Mouse (Mus musculus) T-cell, adult 2 months (primary cell): ENCODE data around the gene Parp11.
A peak's percentile ranks its signal among the peaks of the same experiment; 100 is the strongest.
"Not testable (repeated sequence)": the region's sequence is repeated elsewhere in the genome, so short reads cannot be mapped to it uniquely, and the experiment has no call there.

Experiments
- DNase-seq: peaks from one replicate; pipeline ENCODE4 v3.0.0; 2022; ENCODE audit warnings: low spot score

Parp11 gene

GRCm38 (mm10) chr6:127496841-127497656, 50.4 kb downstream of the Parp11 start:
- DNase-seq, result no peak

DNA sequence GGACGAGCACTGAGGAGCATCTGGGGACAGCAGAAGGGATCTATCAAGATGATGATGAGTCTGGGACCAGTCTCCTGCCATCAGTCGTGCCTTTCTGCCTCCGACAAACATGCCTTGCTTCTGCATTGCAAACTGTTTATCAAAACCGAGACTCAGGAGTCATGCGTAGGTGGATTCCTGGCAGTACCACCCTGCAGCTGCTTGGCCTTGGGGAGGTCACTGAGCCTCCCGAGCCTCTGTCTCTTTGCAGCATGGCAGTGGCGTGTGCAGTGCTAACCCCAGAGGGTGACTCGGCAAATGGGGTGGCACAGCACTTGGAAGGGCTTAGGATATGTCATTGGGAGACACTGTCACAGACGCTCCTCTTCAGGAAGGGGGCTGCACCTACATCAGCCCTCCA, 53.5 kb downstream of the Parp11 start:
- DNase-seq, result no peak

DNA sequence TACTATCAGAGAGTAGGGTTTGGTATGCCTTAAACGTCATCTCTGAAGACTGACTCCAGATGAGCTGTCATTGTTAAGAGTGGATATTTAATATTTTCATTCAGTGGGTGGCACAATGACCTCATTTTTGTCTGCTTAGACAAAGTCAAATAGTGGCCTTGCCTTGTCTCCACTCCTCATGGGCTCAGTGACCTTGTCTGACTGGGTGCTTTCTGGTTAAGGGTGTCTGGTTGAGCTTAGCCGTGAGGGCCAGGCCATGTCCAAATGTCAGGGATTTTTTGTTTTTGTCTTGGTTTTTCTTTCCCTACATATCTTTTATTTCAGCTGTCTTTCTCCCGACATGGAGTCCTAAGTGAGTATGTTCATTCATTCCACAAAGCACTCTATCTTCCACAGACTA, 54.2 kb downstream of the Parp11 start:
- DNase-seq, result no peak

DNA sequence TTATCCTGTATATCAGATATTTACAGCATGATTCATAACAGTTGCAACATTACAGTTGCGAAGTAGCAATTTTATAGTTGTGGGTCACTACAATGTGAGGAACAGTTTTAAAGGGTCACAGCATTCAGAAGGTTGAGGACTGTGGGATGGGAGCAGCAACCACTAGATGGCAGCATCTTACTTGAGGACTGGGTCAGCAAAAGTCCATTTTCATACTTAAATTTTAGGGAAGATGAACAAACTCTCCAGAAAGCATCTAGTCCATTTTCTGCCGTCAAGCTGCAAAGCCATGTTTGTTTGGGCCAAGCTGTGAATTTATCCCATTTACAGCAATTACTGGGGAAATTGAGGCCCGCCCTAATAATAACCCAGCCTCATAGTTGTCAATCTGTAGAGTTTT, 55.9 kb downstream of the Parp11 start:
- DNase-seq, result peak; percentile 10

DNA sequence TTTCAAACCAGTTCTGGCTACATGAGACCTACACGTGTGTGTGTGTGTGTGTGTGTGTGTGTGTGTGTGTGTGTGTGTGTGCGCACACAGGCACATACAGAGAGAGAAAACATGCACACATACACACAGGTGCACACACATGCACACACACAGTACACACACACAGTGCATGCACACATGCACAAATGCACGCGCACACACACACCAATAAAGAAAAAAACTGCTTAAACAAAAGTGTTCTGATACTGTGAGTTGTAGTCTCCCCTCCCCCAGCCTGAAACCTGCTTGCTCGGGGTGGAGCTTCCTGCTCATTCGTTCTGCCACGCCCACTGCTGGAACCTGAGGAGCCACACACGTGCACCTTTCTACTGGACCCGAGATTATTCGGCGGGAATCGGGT, 67.1 kb downstream of the Parp11 start:
- DNase-seq, result not testable (repeated sequence)

DNA sequence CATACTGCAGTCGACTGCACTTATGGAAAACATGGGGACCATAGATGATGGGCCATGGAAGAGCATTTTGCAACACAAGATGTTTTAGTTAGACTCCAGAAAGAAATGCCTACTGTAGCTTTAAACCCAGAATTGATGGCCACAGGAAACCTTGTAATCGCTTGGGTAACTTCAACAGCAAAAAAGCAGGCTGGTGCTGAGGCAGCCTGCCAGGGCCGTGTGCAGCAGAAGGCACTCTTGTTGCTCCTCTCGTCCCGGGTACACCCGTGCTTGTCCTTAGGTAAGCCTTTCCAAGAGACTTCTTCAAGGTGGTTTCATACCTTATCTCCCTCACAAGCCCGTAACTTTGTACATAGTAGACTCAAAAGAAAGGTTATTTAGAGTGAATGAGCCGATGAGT, 74.5 kb downstream of the Parp11 start:
- DNase-seq, result no peak

- DNase-seq, result no peak
Measured at GRCm38 (mm10) chr6:127522326-127522725, 75.7 kb downstream of the Parp11 start.

- peak; percentile 46 for DNase-seq
Measured at GRCm38 (mm10) chr6:127524442-127524841, 77.8 kb downstream of the Parp11 start.

DNA sequence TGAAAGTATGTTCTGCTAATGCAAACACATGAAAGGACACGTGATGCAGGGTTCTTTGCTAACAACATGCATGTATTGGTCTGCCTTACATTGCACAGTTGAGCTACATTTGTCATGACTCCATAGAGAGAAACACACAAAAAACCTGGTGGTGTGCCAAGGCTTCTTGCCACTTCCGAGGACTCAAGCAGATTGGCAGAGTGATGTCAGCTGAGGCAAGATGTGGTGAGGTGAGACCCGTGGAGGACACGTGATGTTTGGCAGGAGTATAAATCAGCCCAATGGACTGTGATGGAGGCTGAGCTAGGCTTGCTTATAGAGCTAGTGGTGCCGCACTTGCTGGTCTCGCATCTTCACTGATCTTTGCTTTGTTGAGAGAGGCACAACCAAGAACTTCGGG, 82.0 kb downstream of the Parp11 start:
- no peak for DNase-seq

DNA sequence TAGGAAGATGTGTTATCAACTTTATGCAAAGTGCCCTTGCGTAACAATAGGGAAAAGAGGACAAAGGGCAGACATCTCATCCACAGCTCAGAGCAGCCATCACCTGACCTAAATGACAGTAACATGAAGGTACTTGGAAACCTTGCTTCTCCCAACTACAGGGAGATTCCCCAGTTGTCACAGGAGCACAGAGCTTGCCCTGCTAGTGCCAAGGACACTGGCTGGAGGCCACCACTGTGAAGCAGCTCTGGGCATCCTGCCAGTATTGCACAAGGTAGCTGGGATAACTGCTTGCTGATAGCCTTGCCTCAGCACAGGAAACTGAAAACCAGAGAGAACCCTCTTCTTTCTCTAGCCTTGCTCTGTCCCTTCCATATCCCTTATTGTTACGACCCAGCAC, 82.8 kb downstream of the Parp11 start:
- no peak for DNase-seq

DNA sequence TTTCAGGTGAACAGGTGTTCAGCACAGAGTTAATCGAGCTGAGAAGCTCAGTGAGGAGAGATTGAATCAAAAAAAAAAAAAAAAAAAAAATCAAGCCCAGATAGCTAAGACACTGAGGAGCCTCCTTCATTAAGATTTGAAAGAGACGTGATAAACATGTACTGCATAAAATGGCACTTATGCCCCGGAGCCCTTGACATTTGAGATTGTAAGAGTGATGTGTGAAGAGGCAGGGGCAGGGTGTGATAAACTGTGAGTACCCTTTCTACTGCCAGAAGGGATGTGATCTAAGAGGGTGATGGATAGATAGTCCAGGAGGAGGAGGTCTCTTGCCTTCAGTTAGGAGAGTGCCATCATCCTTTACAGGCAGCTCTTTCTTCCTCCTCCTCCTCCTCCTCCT, 83.6 kb downstream of the Parp11 start:
- DNase-seq, result no peak

GRCm38 (mm10) chr6:127531412-127532205, 85.0 kb downstream of the Parp11 start:
- DNase-seq, result no peak

DNA sequence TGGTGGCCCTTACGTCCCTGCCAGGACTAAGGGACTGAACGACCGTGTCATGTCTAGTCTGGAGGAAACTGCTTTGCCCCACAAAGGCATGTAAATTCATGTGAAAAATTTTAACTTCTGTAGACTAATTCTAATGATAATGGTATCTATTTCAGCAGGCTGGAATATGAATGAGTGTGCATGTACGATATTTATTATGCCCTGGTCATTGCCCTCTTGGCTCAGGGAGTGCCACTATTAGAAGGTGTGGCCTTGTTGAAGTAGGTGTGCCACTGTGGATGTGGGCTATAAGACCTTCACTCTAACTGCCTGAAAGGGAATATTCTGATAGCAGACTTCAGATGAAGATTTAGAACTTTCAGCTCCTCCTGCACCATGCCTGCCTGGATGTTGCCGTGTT, 85.7 kb downstream of the Parp11 start:
- no peak for DNase-seq

DNA sequence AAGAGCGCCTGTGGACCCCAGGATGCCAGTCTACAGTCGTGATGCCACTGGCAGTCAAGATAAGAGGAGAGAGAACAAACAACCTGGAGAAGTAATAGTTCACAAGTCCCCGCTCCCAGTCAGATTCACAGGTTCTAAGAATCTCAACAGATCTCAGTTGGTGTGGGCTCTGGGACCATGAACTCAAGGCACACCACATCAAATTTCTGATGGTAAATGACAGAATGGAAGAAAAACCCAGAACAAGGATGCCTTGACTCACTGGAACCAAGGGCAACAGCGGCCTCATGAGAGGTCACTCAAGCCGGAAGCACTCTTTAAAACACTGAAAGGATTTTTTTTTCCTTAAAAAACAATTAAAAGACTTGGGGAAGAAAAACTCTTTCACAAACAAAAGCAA, 87.1 kb downstream of the Parp11 start:
- no peak for DNase-seq

DNA sequence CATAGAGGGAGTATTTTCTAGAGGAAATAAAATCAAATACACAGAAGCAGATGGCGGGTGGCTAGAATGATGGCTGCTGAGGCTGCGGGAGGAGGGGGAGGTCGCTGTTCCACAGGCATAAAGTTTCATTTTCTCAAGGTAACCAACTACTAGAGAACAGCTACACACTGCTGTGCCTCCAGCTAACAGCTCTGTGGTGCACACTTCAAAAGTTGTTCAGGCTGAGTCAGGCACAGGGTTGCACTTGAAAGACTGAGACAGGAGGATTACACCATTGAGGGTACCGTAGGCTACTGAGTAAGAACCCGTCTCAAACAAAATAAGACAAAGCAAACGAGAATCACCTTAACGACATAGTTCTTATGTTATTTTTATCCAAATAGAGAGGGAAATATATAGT, 90.4 kb downstream of the Parp11 start:
- DNase-seq, result no peak

- no peak for DNase-seq
Measured at GRCm38 (mm10) chr6:127538118-127538517, 91.5 kb downstream of the Parp11 start.

GRCm38 (mm10) chr6:127539226-127539625, 92.6 kb downstream of the Parp11 start:
- DNase-seq, result no peak

- no peak for DNase-seq
Measured at GRCm38 (mm10) chr6:127539659-127540058, 93.0 kb downstream of the Parp11 start.

GRCm38 (mm10) chr6:127540517-127540916, 93.9 kb downstream of the Parp11 start:
- no peak for DNase-seq

DNA sequence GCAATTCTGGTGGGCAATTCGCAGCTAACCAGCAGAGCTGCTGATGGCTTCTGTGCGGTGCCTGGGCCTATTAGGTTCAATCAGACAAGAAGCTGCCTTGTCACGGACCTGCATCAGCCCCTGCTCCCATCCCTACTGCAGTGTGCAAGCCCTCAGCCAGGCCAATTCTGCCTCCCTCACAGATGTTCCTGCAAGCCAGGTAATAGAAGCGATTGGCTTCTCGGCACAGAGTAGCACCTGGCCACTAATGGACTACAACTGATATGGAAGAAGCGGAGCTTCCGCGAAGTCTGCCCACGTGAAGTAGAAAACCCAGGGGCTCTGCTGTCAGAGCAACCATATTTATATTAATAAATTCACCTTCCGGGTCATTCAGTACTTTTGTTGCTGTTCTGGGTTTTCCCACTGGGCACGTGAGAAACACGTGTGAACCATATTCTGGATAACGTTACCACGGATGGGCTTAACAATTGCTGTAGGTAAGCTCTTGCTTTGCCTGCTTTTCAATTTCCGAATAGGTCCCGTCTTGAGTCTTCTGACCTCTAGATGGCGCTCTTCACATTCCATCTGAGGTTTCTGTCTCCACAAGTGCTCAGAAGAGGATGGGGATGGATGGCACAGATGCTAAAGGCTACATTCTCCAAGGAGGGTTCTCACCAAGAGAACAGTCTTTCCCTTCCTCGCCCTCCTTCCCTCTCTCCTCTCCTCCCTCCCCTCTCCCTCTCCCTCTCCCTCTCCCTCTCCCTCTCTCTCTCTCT, 95.2 kb downstream of the Parp11 start:
- DNase-seq, result peak; percentile 63
